Mouse (Mus musculus) T-helper 17 cell (primary cell): Measurements from ENCODE around the gene Rtn3.

Experiments
- in situ Hi-C, 2 experiments: fragments of 300-600 bp; cut with MboI, MseI; formaldehyde crosslinking; loops; 1 replicate in 1 of 2; 2 replicates in 1 of 2; pipeline ENCODE4 v1.15.1; 2025; ENCODE audit warnings: high pct_unique_total_duplicates in 2 of 2

The Rtn3 gene

GRCm38 (mm10) chr19:7492682-7493081, 9.6 kb upstream of the Rtn3 start:
- in situ Hi-C loops, result loop anchor here (10.0 to 25.0 kb wide), 2 partner anchors 1220 to 1492 kb away; partner anchors contain the start of genes Ahnak (in 1 of the 2) and Slc3a2 (in 1 of the 2)

GRCm38 (mm10) chr19:7491960-7492359, 8.9 kb upstream of the Rtn3 start:
- in situ Hi-C loops, result loop anchor here (10.0 to 25.0 kb wide), 2 partner anchors 1220 to 1493 kb away; partner anchors contain the start of genes Ahnak (in 1 of the 2) and Slc3a2 (in 1 of the 2)

GRCm38 (mm10) chr19:7487680-7488079, 4.6 kb upstream of the Rtn3 start:
- in situ Hi-C loops, result loop anchor here (10.0 to 25.0 kb wide), 3 partner anchors 1225 to 1317 kb away; partner anchors contain the start of genes Slc3a2 (in 1 of the 2) and Zbtb3 (in 1 of the 2)

GRCm38 (mm10) chr19:7484076-7484475, 995 bp upstream of the Rtn3 start:
- in situ Hi-C loops, result loop anchor here (10.0 to 25.0 kb wide), 3 partner anchors 1228 to 1321 kb away; partner anchors contain the start of genes Slc3a2 (in 1 of the 2) and Zbtb3 (in 1 of the 2)

GRCm38 (mm10) chr19:7483512-7483882, 416 bp upstream of the Rtn3 start:
- in situ Hi-C loops, result loop anchor here (10.0 to 25.0 kb wide), 3 partner anchors 1229 to 1321 kb away; partner anchors contain the start of genes Slc3a2 (in 1 of the 2) and Zbtb3 (in 1 of the 2)

- in situ Hi-C loops, result loop anchor here (10.0 to 25.0 kb wide), 3 partner anchors 1230 to 1323 kb away; partner anchors contain the start of genes Slc3a2 (in 1 of the 2) and Zbtb3 (in 1 of the 2)
These were observed 849 bp downstream of the Rtn3 start for GRCm38 (mm10) chr19:7482266-7482598.

GRCm38 (mm10) chr19:7481541-7482265, 1.4 kb downstream of the Rtn3 start:
- in situ Hi-C loops, result loop anchor here (10.0 to 25.0 kb wide), 3 partner anchors 1231 to 1323 kb away; partner anchors contain the start of genes Slc3a2 (in 1 of the 2) and Zbtb3 (in 1 of the 2)

- in situ Hi-C loops, result loop anchor here (10.0 to 25.0 kb wide), 3 partner anchors 1233 to 1325 kb away; partner anchors contain the start of genes Slc3a2 (in 1 of the 2) and Zbtb3 (in 1 of the 2)
These were observed 3.3 kb downstream of the Rtn3 start for GRCm38 (mm10) chr19:7479751-7480248.

GRCm38 (mm10) chr19:7470643-7471042, 12.4 kb downstream of the Rtn3 start:
- in situ Hi-C loops, result no loop called here

GRCm38 (mm10) chr19:7467915-7468314, 15.2 kb downstream of the Rtn3 start:
- in situ Hi-C loops, result no loop called here

GRCm38 (mm10) chr19:7459370-7459769, 23.7 kb downstream of the Rtn3 start:
- in situ Hi-C loops, result no loop called here

- in situ Hi-C loops, result no loop called here
These were observed 24.2 kb downstream of the Rtn3 start for GRCm38 (mm10) chr19:7458901-7459300.

GRCm38 (mm10) chr19:7456803-7457202, 26.3 kb downstream of the Rtn3 start:
- in situ Hi-C loops, result no loop called here

- in situ Hi-C loops, result loop anchor here (10.0 kb wide), 2 partner anchors 61 to 159 kb away; partner anchors contain the start of genes Lgals12 (in 1 of the 2) and Spindoc (in 1 of the 2)
These were observed 37.5 kb downstream of the Rtn3 start for GRCm38 (mm10) chr19:7445596-7445995.

- in situ Hi-C loops, result loop anchor here (10.0 kb wide), 2 partner anchors 60 to 160 kb away; partner anchors contain the start of genes Lgals12 (in 1 of the 2) and Spindoc (in 1 of the 2)
These were observed 38.0 kb downstream of the Rtn3 start for GRCm38 (mm10) chr19:7445105-7445504.

GRCm38 (mm10) chr19:7441493-7441892, 41.6 kb downstream of the Rtn3 start:
- in situ Hi-C loops, result loop anchor here (10.0 kb wide), 2 partner anchors 57 to 163 kb away; partner anchors contain the start of genes Lgals12 (in 1 of the 2) and Spindoc (in 1 of the 2)

GRCm38 (mm10) chr19:7438295-7438694, 44.8 kb downstream of the Rtn3 start:
- in situ Hi-C loops, result loop anchor here in 1 of 2 experiments (5.0 kb wide), 1 partner anchor 91 kb away; no protein-coding TSS in a partner anchor

- in situ Hi-C loops, result loop anchor here in 1 of 2 experiments (5.0 kb wide), 1 partner anchor 89 kb away; no protein-coding TSS in a partner anchor
These were observed 46.8 kb downstream of the Rtn3 start for GRCm38 (mm10) chr19:7436061-7436970.

- in situ Hi-C loops, result loop anchor here in 1 of 2 experiments (5.0 kb wide), 1 partner anchor 88 kb away; no protein-coding TSS in a partner anchor
These were observed 48.2 kb downstream of the Rtn3 start for GRCm38 (mm10) chr19:7434887-7435286.

- in situ Hi-C loops, result loop anchor here in 1 of 2 experiments (10.0 kb wide), 1 partner anchor 161 kb away; the partner anchor contains the start of gene Rcor2
These were observed 57.7 kb downstream of the Rtn3 start for GRCm38 (mm10) chr19:7425398-7425775.
